Mouse (Mus musculus) midbrain, embryonic 12.5 days (tissue): Measurements from ENCODE around the gene Camk2b. TPM values are rescaled to one million over a fixed set of nuclear protein-coding genes. Genes with fewer than 3 reads are reported as not detected.
"Not testable (repeated sequence)": the region's sequence is repeated elsewhere in the genome, so short reads cannot be mapped to it uniquely, and the experiment has no call there.

Source experiments
- ATAC-seq: fragments of 200-750 bp; cut with Nextera tagmentation; 2 replicates; pipeline ENCODE4 v1.8.0; 2017; ENCODE audit warnings: low read depth, moderate TSS enrichment, moderate library complexity; ENCODE audit not compliant: low FRiP score
- H3K27ac ChIP-seq: fragments of 300-500 bp; sonication (generic); replicated peaks from 2 replicates; pipeline ENCODE4 v1.5.1; 2016; ENCODE audit warnings: mild to moderate bottlenecking
- H3K27me3 ChIP-seq: fragments of 300-500 bp; sonication (generic); 2 replicates; pipeline ENCODE4 v1.6.1; 2016; ENCODE audit warnings: mild to moderate bottlenecking
- H3K36me3 ChIP-seq: fragments of 300-500 bp; sonication (generic); 2 replicates; pipeline ENCODE4 v1.6.1; 2016
- H3K4me1 ChIP-seq: fragments of 300-500 bp; sonication (generic); 2 replicates; pipeline ENCODE4 v1.6.1; 2016
- H3K4me2 ChIP-seq: fragments of 300-500 bp; sonication (generic); replicated peaks from 2 replicates; pipeline ENCODE4 v1.6.1; 2016; ENCODE audit warnings: mild to moderate bottlenecking, moderate library complexity
- H3K4me3 ChIP-seq: fragments of 300-500 bp; sonication (generic); 2 replicates; pipeline ENCODE4 v1.5.1; 2016; ENCODE audit warnings: mild to moderate bottlenecking
- H3K9ac ChIP-seq: fragments of 300-500 bp; sonication (generic); replicated peaks from 2 replicates; pipeline ENCODE4 v1.6.1; 2016; ENCODE audit warnings: mild to moderate bottlenecking, moderate library complexity
- H3K9me3 ChIP-seq: fragments of 300-500 bp; sonication (generic); 2 replicates; pipeline ENCODE4 v1.6.1; 2016; ENCODE audit warnings: mild to moderate bottlenecking
- WGBS: fragments of 180-500 bp; shearing (Covaris S2); methylation state at CpG from one replicate; pipeline ENCODE4 v1.1.7; 2016; 5-methylcytosine and 5-hydroxymethylcytosine counted together
- polyA plus RNA-seq: library from polyadenylated mRNA; unstranded; fragments of >200 nt; fragmentation: Nextera tagmentation; extraction: Ambion mirVana; gene quantifications from 2 replicates; pipeline ENCODE4 v1.2.1, GENCODE M21; 2016

The Camk2b gene
- polyA plus RNA-seq, 1 experiment from 2014 or later, result 13.0 TPM

- 79% methylated on average over 17 of the region's 17 CpGs for whole genome bisulfite sequencing
- no peak overlapping the region for H3K4me3 ChIP-seq
- no peak for ATAC-seq
- H3K36me3 ChIP-seq, result no peaks in the 10 kb centered on the region
- H3K4me2 ChIP-seq, result no peak overlapping the region
- H3K27me3 ChIP-seq, result 0 out of 2 replicates have a peak, but pooled peaks cover 3% of the 10 kb centered on the region
- no peaks in the 10 kb centered on the region for H3K9me3 ChIP-seq
- no peak overlapping the region for H3K27ac ChIP-seq
- H3K4me1 ChIP-seq, result no peaks in the 10 kb centered on the region
- no peak overlapping the region for H3K9ac ChIP-seq
These were observed 45.0 kb downstream of the Camk2b start for GRCm38 (mm10) chr11:6020897-6021839.

- Histone ChIP-seq H3K4me1 (no peaks in the 10 kb centered on the region), H3K27ac (no peak overlapping the region), H3K4me2 (no peak overlapping the region), H3K9ac (no peak overlapping the region), H3K27me3 (no peaks in the 10 kb centered on the region), H3K9me3 (no peaks in the 10 kb centered on the region), H3K36me3 (no peaks in the 10 kb centered on the region), H3K4me3 (no peak overlapping the region)
- ATAC-seq, result no peak
- WGBS, result 90% methylated on average over 5 of the region's 5 CpGs
These were observed 45.8 kb downstream of the Camk2b start for GRCm38 (mm10) chr11:6020360-6020759.

- Histone ChIP-seq H3K4me3 (no peak overlapping the region), H3K27me3 (no peaks in the 10 kb centered on the region), H3K9ac (no peak overlapping the region), H3K9me3 (no peaks in the 10 kb centered on the region), H3K4me1 (no peaks in the 10 kb centered on the region), H3K36me3 (no peaks in the 10 kb centered on the region), H3K4me2 (no peak overlapping the region), H3K27ac (no peak overlapping the region)
- WGBS, result 70% methylated on average over 7 of the region's 7 CpGs
- ATAC-seq, result no peak
These were observed 47.7 kb downstream of the Camk2b start for GRCm38 (mm10) chr11:6018218-6019010.

GRCm38 (mm10) chr11:6017484-6018140, 48.5 kb downstream of the Camk2b start:
- Histone ChIP-seq H3K27ac (no peak overlapping the region), H3K27me3 (no peaks in the 10 kb centered on the region), H3K36me3 (no peaks in the 10 kb centered on the region), H3K4me1 (no peaks in the 10 kb centered on the region), H3K4me3 (no peak overlapping the region), H3K9me3 (no peaks in the 10 kb centered on the region), H3K9ac (no peak overlapping the region), H3K4me2 (no peak overlapping the region)
- 69% methylated on average over 10 of the region's 11 CpGs for WGBS
- ATAC-seq, result no peak

- Histone ChIP-seq H3K36me3 (no peaks in the 10 kb centered on the region), H3K4me1 (no peaks in the 10 kb centered on the region), H3K9me3 (no peaks in the 10 kb centered on the region), H3K9ac (no peak overlapping the region), H3K27me3 (no peaks in the 10 kb centered on the region), H3K4me3 (no peak overlapping the region), H3K27ac (no peak overlapping the region), H3K4me2 (no peak overlapping the region)
- ATAC-seq, result no peak
- 68% methylated on average over 9 of the region's 9 CpGs for WGBS
These were observed 49.3 kb downstream of the Camk2b start for GRCm38 (mm10) chr11:6016797-6017395.

GRCm38 (mm10) chr11:6016368-6016767, 49.8 kb downstream of the Camk2b start:
- Histone ChIP-seq H3K4me2 (no peak overlapping the region), H3K9me3 (no peaks in the 10 kb centered on the region), H3K36me3 (no peaks in the 10 kb centered on the region), H3K27me3 (no peaks in the 10 kb centered on the region), H3K9ac (no peak overlapping the region), H3K4me3 (no peak overlapping the region), H3K27ac (no peak overlapping the region), H3K4me1 (no peaks in the 10 kb centered on the region)
- 10% methylated on average over 3 of the region's 3 CpGs for WGBS
- no peak for ATAC-seq

- H3K4me1 ChIP-seq, result no peaks in the 10 kb centered on the region
- WGBS, result 76% methylated on average over 6 of the region's 6 CpGs
- no peak overlapping the region for H3K27ac ChIP-seq
- H3K4me3 ChIP-seq, result no peak overlapping the region
- ATAC-seq, result no peak
- no peaks in the 10 kb centered on the region for H3K9me3 ChIP-seq
- H3K4me2 ChIP-seq, result no peak overlapping the region
- no peak overlapping the region for H3K9ac ChIP-seq
- H3K36me3 ChIP-seq, result no peaks in the 10 kb centered on the region
- H3K27me3 ChIP-seq, result no peaks in the 10 kb centered on the region
These were observed 51.1 kb downstream of the Camk2b start for GRCm38 (mm10) chr11:6015011-6015431.

GRCm38 (mm10) chr11:6013359-6013758, 52.8 kb downstream of the Camk2b start:
- Histone ChIP-seq H3K4me2 (no peak overlapping the region), H3K36me3 (no peaks in the 10 kb centered on the region), H3K9ac (no peak overlapping the region), H3K4me1 (no peaks in the 10 kb centered on the region), H3K27ac (no peak overlapping the region), H3K27me3 (peaks cover 5% of the 10 kb centered on the region), H3K9me3 (no peaks in the 10 kb centered on the region), H3K4me3 (no peak overlapping the region)
- 61% methylated on average over 2 of the region's 2 CpGs for WGBS
- ATAC-seq, result no peak

- no peak overlapping the region for H3K4me3 ChIP-seq
- H3K9me3 ChIP-seq, result no peaks in the 10 kb centered on the region
- ATAC-seq, result no peak
- H3K27ac ChIP-seq, result no peak overlapping the region
- H3K9ac ChIP-seq, result no peak overlapping the region
- peaks cover 10% of the 10 kb centered on the region for H3K27me3 ChIP-seq
- WGBS, result 94% methylated on average over 3 of the region's 3 CpGs
- no peak overlapping the region for H3K4me2 ChIP-seq
- no peaks in the 10 kb centered on the region for H3K36me3 ChIP-seq
- no peaks in the 10 kb centered on the region for H3K4me1 ChIP-seq
These were observed 54.3 kb downstream of the Camk2b start for GRCm38 (mm10) chr11:6011879-6012278.

- H3K9ac ChIP-seq, ATAC-seq, H3K27ac ChIP-seq, H3K4me2 ChIP-seq, H3K36me3 ChIP-seq, H3K4me1 ChIP-seq, H3K27me3 ChIP-seq, H3K4me3 ChIP-seq, H3K9me3 ChIP-seq: not testable (repeated sequence)
- 90% methylated on average over 3 of the region's 18 CpGs for WGBS
These were observed 55.2 kb downstream of the Camk2b start for GRCm38 (mm10) chr11:6010751-6011482.

GRCm38 (mm10) chr11:6007779-6008128, 58.4 kb downstream of the Camk2b start:
- Histone ChIP-seq H3K27me3 (peaks cover 29% of the 10 kb centered on the region), H3K4me2 (peak overlapping the region; percentile 49), H3K9ac (0 out of 2 replicates have a peak overlapping the region, but pooled peaks have one; percentile 21), H3K4me3 (peak overlapping the region; percentile 35)
- ATAC-seq, H3K9me3 ChIP-seq, H3K36me3 ChIP-seq, H3K4me1 ChIP-seq, H3K27ac ChIP-seq: not testable (repeated sequence)
- WGBS, result 20% methylated on average over 13 of the region's 13 CpGs
